Mouse (Mus musculus) spleen, postnatal 36 days (tissue): ENCODE data around the gene Tmem86a.
A peak's percentile ranks its signal among the peaks of the same experiment; 100 is the strongest.

ENCODE experiments used
- DNase-seq, 2 experiments: peaks; one replicate each; pipeline ENCODE4 v3.0.0; 2022; ENCODE audit warnings: low spot score in 2 of 2, mixed read lengths in 1 of 2

Tmem86a gene

DNA sequence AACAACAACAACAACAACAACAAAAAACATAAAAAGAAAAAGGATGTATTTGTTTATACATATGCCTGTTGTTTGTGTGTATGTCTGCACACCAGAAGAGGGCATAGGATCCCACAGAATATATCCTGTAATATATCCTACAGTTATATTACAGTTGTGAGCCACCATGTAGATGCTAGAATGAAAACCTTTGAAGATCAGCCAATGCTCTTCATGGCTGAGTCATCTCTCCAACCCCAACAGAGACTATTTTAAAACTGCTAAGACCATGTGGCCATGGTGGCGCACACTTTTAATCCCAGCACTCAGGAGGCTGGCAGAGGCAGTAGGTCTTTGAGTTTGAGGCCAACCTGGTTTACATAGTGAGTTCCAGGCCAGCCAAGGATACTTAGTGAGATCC, 22.9 kb upstream of the Tmem86a start:
- no peak for DNase-seq

DNA sequence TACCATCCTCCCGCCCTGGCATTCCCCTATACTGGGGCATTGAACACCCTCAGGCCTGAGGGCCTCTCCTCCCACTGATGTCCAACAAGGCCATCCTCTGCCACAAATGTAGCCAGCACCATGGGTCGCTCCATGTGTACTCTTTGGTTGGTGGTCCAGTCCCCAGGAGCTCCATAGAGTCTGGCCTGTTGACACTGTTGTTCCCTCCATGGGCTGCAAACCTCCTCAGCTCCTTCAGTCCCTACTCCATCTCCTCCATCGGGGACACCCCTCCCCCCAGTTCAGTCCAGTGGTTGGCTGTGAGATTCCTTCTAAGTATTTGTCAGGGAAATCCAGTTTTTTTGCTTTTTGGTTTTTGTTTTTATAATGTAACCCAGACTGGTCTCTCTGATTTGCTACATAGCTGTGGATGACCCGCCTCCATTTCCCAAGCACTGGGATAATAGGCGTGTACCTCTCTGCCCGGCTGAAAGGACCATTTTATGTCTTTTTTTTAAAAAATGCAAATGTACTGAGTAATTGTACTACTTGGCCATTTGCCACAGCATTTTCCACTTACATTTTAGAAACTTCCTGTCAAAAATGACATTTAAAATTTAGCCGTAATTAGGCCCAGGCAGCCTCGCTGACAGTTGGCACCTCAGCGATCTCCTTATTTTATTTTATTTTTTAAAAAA, 19.7 kb upstream of the Tmem86a start:
- DNase-seq = no peak

DNA sequence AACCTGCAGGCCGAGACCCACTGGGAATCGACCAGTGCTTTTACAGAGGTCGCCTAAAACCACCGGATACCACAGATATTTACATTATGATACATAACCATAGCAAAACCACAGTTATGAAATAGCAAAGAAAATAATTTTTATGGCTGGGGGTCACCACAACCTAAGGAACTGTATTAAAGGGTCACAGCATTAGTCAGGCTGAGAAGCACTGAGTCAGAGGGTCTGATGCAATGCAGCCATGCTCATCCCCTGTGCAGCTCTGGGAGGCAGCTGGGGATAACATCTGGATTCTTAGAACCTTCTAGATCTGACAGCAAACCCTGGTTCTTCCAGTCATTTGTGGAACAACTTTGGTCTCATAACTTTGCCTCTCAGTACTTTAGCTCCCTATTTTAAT, 19.0 kb upstream of the Tmem86a start:
- DNase-seq = no peak

- DNase-seq = no peak
Measured at GRCm38 (mm10) chr7:47034785-47035384, 15.5 kb upstream of the Tmem86a start.

DNA sequence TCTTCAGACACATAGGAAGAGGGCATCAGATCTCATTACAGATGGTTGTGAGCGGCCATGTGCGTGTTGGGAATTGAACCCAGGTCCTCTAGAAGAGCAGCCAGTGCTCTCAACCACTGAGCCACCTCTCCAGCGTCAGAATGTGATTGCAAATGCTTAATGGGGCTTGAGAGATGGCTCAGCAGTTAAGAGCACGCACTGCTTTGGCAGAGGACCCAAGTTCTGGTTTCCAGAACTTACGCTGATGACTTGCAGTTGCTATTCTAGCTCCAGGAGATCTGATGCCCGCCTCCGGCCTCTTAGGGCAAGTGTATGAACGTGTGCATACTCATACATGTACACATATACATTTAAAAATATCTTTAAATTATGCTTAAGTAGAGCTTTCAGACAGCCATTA, 15.0 kb upstream of the Tmem86a start:
- no peak for DNase-seq

GRCm38 (mm10) chr7:47041706-47042105, 8.7 kb upstream of the Tmem86a start:
- DNase-seq = no peak

DNA sequence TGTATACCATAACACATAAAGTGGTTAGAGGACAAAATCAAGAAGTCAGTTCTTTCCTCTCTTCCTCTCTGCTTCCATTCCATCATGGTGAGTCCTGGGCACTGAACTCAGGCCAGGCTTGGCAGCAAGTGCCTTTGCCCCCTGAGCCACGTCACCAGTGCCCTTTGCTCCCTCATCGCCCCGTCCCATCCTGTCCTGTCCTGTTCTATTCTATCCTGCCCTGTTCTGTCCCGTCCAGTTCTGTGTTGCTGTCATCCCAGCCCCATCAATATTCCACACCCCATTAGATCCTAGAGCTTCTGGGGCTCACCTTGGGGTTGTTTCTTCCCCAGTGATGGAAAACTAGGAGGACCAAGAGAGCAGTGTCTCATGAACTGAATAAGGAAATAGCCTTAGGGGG, 8.3 kb upstream of the Tmem86a start:
- DNase-seq = no peak

GRCm38 (mm10) chr7:47042823-47043490, 7.4 kb upstream of the Tmem86a start:
- DNase-seq = no peak

DNA sequence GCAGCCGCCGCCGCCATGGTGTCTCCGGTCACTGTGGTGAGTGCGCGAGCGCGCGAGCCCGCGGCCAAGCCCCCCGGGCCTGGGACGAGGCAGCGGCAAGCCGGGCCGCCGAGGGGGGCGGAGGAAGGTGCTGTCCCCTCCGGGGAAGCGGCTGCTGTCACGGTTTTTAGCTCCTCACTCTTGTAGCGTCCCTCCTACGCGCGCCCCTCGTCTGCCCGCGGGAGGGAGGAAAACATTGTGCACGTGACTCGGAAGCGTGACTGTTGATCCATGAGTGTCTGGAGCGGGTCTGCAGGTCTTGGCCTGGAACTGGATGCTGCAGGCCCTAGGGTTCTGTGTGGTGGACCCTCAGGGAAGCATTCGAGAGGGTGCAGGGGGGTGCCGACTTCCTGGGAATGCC, 365 bp downstream of the Tmem86a start:
- DNase-seq = peak; percentile 78 to 79

- DNase-seq = peak; percentile 78 to 81
Measured at GRCm38 (mm10) chr7:47051404-47052151, 1.2 kb downstream of the Tmem86a start.

DNA sequence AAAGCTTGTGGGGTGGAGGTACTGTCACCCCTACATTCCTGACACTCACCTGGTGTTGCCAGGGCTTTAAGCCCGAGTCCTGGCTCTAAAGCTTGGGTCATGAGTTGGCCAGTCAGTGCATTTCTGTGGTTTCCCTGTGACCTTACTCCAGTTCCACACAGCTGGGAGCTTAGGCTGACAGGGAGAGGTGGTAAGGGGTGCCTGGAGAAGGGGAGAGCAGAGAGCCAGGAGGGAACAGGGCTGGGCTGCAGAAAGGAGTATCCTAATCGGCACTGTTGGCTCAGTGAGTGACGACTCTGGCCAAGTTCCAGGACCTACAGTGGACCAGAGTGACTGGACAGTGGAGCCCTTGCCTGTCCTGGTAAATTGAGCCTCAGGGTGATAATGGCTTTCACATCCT, 1.9 kb downstream of the Tmem86a start:
- no peak for DNase-seq

DNA sequence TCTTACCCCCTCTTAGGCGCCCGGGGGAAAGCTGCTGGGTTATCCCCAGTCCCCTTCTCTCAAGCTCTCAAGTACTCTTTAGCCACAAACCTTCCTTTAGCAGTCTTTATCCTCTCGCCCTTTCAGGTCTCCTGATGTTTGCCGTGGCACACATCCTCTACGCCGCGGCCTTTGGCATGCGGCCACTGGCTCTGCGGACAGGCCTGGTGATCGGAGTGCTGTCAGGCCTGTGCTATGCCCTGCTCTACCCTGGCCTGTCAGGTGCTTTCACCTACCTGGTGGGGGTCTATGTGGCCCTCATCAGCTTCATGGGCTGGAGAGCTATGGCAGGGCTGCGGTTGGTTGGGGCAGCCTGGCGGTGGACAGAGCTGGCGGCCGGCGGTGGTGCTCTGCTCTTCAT, 2.9 kb downstream of the Tmem86a start:
- no peak for DNase-seq

- no peak for DNase-seq
Measured at GRCm38 (mm10) chr7:47054666-47055065, 4.3 kb downstream of the Tmem86a start.

GRCm38 (mm10) chr7:47055744-47056143, 5.3 kb downstream of the Tmem86a start:
- DNase-seq = peak; percentile 31 to 44

- no peak for DNase-seq
Measured at GRCm38 (mm10) chr7:47056273-47056672, 5.9 kb downstream of the Tmem86a start.

- DNase-seq = no peak
Measured at GRCm38 (mm10) chr7:47059339-47059738, 8.9 kb downstream of the Tmem86a start.

DNA sequence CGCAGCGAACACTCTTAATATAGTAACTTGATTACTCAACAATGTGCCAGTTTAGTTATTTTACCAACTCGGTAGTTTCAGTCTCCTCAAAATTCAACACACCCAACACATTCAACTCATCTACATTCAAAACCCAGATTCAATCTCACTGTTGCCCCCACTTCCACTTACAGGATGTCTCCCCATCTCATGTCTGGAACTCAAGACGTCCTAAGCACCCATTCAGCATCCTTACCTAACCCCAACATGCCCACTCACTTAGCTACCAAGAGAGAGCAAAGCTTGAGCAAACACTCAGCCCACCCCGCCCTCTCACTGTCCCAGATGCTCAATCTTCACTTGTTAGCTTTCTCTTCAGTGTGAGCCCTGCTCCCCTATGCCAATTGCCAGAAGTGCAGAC, 11.2 kb downstream of the Tmem86a start:
- no peak for DNase-seq

- no peak for DNase-seq
Measured at GRCm38 (mm10) chr7:47066942-47067341, 16.5 kb downstream of the Tmem86a start.

- DNase-seq = peak; percentile 13 to 29
Measured at GRCm38 (mm10) chr7:47067879-47068278, 17.5 kb downstream of the Tmem86a start.

GRCm38 (mm10) chr7:47072551-47072950, 22.1 kb downstream of the Tmem86a start:
- DNase-seq = no peak

DNA sequence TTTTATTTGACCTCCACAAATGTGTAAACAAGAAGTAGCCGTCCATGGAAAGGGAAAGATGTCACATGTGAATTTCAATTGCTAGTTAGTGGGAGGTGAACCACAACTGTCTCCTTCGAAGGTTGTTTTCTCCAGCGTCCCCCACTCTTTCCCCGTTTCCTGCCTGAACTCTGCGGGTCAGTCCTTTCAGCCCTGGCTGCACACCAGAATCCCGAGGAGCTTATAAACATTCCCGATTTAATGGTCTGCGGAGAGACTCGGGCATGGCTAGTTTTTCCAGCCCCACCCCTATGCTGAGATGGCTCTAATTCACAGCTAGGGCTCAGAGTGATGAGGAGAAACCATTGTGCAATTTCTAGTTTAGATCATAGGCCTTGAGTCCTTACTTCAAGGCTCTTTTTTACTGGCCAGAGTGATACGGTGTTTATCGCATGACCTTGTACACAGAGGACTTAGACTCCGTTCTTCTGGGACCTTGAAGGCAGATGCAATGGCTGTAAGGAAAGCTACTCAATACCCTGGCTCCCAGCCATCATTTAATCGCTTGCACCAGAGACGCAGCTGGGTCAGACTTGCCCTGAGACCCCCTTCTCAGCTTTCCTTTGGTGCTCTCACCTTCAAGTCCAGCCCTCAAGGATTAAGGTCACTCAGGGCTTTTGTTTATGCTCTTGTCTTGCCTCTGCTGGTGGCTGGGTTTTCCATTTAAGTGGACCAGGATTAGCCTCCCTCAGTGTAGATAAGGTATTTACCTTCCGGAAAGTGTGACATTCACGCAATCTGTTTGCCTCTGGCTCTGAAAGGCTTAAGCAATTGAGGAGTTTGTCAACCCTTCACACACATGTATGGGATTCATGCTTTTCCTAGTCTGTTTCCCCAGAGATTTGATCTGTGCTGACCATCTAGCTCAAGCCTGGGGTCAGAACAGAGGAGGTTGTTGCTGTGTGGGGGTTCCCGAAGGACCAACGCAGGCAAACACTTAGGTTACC, 23.4 kb downstream of the Tmem86a start:
- DNase-seq = no peak
